Mouse (Mus musculus) forebrain, embryonic 13.5 days (tissue): ENCODE measurements around the gene Commd6. TPM values are rescaled to one million over a fixed set of nuclear protein-coding genes. Genes with fewer than 3 reads are reported as not detected.

Experiments
- ATAC-seq: fragments of 200-750 bp; cut with Nextera tagmentation; 2 replicates; pipeline ENCODE4 v1.8.0; 2017
- H3K27ac ChIP-seq: fragments of 300-500 bp; sonication (generic); 2 replicates; pipeline ENCODE4 v1.5.1; 2015; ENCODE audit warnings: inconsistent platforms, mild to moderate bottlenecking, moderate library complexity
- H3K27me3 ChIP-seq: fragments of 300-500 bp; sonication (generic); 2 replicates; pipeline ENCODE4 v1.6.1; 2015; ENCODE audit warnings: mild to moderate bottlenecking, inconsistent platforms
- H3K36me3 ChIP-seq: fragments of 300-500 bp; sonication (generic); 2 replicates; pipeline ENCODE4 v1.6.1; 2015; ENCODE audit warnings: mild to moderate bottlenecking, inconsistent platforms; ENCODE audit not compliant: poor library complexity, severe bottlenecking
- H3K4me1 ChIP-seq: fragments of 300-500 bp; sonication (generic); 2 replicates; pipeline ENCODE4 v1.6.1; 2015; ENCODE audit warnings: inconsistent platforms
- H3K4me2 ChIP-seq: fragments of 300-500 bp; sonication (generic); 2 replicates; pipeline ENCODE4 v1.6.1; 2015; ENCODE audit warnings: inconsistent platforms, mild to moderate bottlenecking, moderate library complexity
- H3K4me3 ChIP-seq: fragments of 300-500 bp; sonication (generic); 2 replicates; pipeline ENCODE4 v1.5.1; 2015; ENCODE audit warnings: mild to moderate bottlenecking, inconsistent platforms
- H3K9ac ChIP-seq: fragments of 300-500 bp; sonication (generic); 2 replicates; pipeline ENCODE4 v1.6.1; 2015; ENCODE audit warnings: mild to moderate bottlenecking, inconsistent platforms
- H3K9me3 ChIP-seq: fragments of 300-500 bp; sonication (generic); replicated peaks from 2 replicates; pipeline ENCODE4 v1.6.1; 2016; ENCODE audit warnings: inconsistent platforms
- whole genome bisulfite sequencing: fragments of 180-500 bp; shearing (Covaris S2); methylation state at CpG from one replicate; pipeline ENCODE4 v1.1.7; 2015; 5-methylcytosine and 5-hydroxymethylcytosine counted together
- polyA plus RNA-seq: library from polyadenylated mRNA; unstranded; fragments of >200 nt; fragmentation: Nextera tagmentation; extraction: Ambion mirVana; gene quantifications from 2 replicates; pipeline ENCODE4 v1.2.1, GENCODE M21; 2015

Commd6 gene
- polyA plus RNA-seq, 1 experiment from 2014 or later, result 114 TPM

GRCm38 (mm10) chr14:101653581-101654525 lies 13.4 kb upstream of the Commd6 start, which contains the start of gene Uchl3:
TSS of gene Uchl3 (plus strand) at chr14:101653967.
- peak within 1 kb of the TSS; percentile 87 for H3K4me3 ChIP-seq
- peaks cover 11% of the 10 kb centered on the region for H3K4me1 ChIP-seq
- H3K9me3 ChIP-seq, result no peaks in the 10 kb centered on the region
- WGBS, result under 1% methylated on average over 54 of the region's 81 CpGs
- H3K9ac ChIP-seq, result peak within 1 kb of the TSS; percentile 89
- peak within 1 kb of the TSS; percentile 54 for H3K27ac ChIP-seq
- no peaks in the 10 kb centered on the region for H3K27me3 ChIP-seq
- H3K36me3 ChIP-seq, result no peaks in the 10 kb centered on the region
- peak; percentile 92 for ATAC-seq
- peak within 1 kb of the TSS; percentile 80 for H3K4me2 ChIP-seq

GRCm38 (mm10) chr14:101652571-101652970 lies 12.1 kb upstream of the Commd6 start:
- H3K27ac ChIP-seq, result no peak overlapping the region
- 96% methylated on average over 6 of the region's 6 CpGs for WGBS
- no peak overlapping the region for H3K4me3 ChIP-seq
- H3K4me2 ChIP-seq, result no peak overlapping the region
- no peaks in the 10 kb centered on the region for H3K27me3 ChIP-seq
- H3K36me3 ChIP-seq, result no peaks in the 10 kb centered on the region
- H3K4me1 ChIP-seq, result peaks cover 11% of the 10 kb centered on the region
- H3K9ac ChIP-seq, result no peak overlapping the region
- H3K9me3 ChIP-seq, result no peaks in the 10 kb centered on the region
- no peak for ATAC-seq

- H3K9ac ChIP-seq, result no peak overlapping the region
Measured at GRCm38 (mm10) chr14:101650551-101650950, 10.1 kb upstream of the Commd6 start.

GRCm38 (mm10) chr14:101644948-101645347 lies 4.5 kb upstream of the Commd6 start:
- H3K27me3 ChIP-seq, result no peaks in the 10 kb centered on the region
- no peaks in the 10 kb centered on the region for H3K36me3 ChIP-seq
- ATAC-seq, result no peak
- H3K9ac ChIP-seq, result no peak overlapping the region
- H3K27ac ChIP-seq, result no peak overlapping the region
- no peaks in the 10 kb centered on the region for H3K9me3 ChIP-seq
- no peak overlapping the region for H3K4me3 ChIP-seq
- H3K4me2 ChIP-seq, result no peak overlapping the region
- WGBS, result 73% methylated on average over 1 of the region's 1 CpGs
- H3K4me1 ChIP-seq, result no peaks in the 10 kb centered on the region

More at GRCm38 (mm10) chr14:101650551-101650950, 10.1 kb upstream of the Commd6 start:
- no peak overlapping the region for H3K27ac ChIP-seq
- no peak overlapping the region for H3K4me2 ChIP-seq
- no peak for ATAC-seq
- H3K36me3 ChIP-seq, result no peaks in the 10 kb centered on the region
- no peaks in the 10 kb centered on the region for H3K9me3 ChIP-seq
- 89% methylated on average over 4 of the region's 4 CpGs for WGBS
- peaks cover 11% of the 10 kb centered on the region for H3K4me1 ChIP-seq
- no peaks in the 10 kb centered on the region for H3K27me3 ChIP-seq
- H3K4me3 ChIP-seq, result no peak overlapping the region

- WGBS, result 92% methylated on average over 6 of the region's 6 CpGs
- Histone ChIP-seq H3K27ac (no peak overlapping the region), H3K4me3 (no peak overlapping the region), H3K4me2 (no peak overlapping the region), H3K4me1 (peaks cover 9% of the 10 kb centered on the region), H3K9me3 (no peaks in the 10 kb centered on the region), H3K27me3 (no peaks in the 10 kb centered on the region), H3K9ac (no peak overlapping the region), H3K36me3 (peaks cover 29% of the 10 kb centered on the region)
- no peak for ATAC-seq
Measured at GRCm38 (mm10) chr14:101637381-101637780, 3.1 kb downstream of the Commd6 start.

GRCm38 (mm10) chr14:101635765-101636164 lies 4.7 kb downstream of the Commd6 start:
- H3K4me1 ChIP-seq, result peaks cover 9% of the 10 kb centered on the region
- H3K27ac ChIP-seq, result no peak overlapping the region
- no peaks in the 10 kb centered on the region for H3K9me3 ChIP-seq
- H3K36me3 ChIP-seq, result peaks cover 37% of the 10 kb centered on the region
- H3K27me3 ChIP-seq, result no peaks in the 10 kb centered on the region
- no peak overlapping the region for H3K4me2 ChIP-seq
- WGBS, result 100% methylated on average over 1 of the region's 1 CpGs
- ATAC-seq, result no peak
- no peak overlapping the region for H3K4me3 ChIP-seq
- H3K9ac ChIP-seq, result no peak overlapping the region

GRCm38 (mm10) chr14:101630548-101630947 lies 9.9 kb downstream of the Commd6 start:
- H3K36me3 ChIP-seq, result peaks cover 35% of the 10 kb centered on the region
- H3K27ac ChIP-seq, result no peak overlapping the region
- H3K4me1 ChIP-seq, result no peaks in the 10 kb centered on the region
- H3K27me3 ChIP-seq, result no peaks in the 10 kb centered on the region
- H3K9me3 ChIP-seq, result no peaks in the 10 kb centered on the region
- no peak for ATAC-seq
- 79% methylated on average over 2 of the region's 2 CpGs for WGBS
- H3K9ac ChIP-seq, result no peak overlapping the region
- no peak overlapping the region for H3K4me3 ChIP-seq
- H3K4me2 ChIP-seq, result no peak overlapping the region

GRCm38 (mm10) chr14:101617680-101618079 lies 22.8 kb downstream of the Commd6 start:
- no peak for ATAC-seq
- Histone ChIP-seq H3K36me3 (no peaks in the 10 kb centered on the region), H3K27me3 (no peaks in the 10 kb centered on the region), H3K4me2 (no peak overlapping the region), H3K9ac (no peak overlapping the region), H3K9me3 (no peaks in the 10 kb centered on the region), H3K4me1 (no peaks in the 10 kb centered on the region), H3K4me3 (no peak overlapping the region), H3K27ac (no peak overlapping the region)
- WGBS, result 88% methylated on average over 5 of the region's 5 CpGs

GRCm38 (mm10) chr14:101616178-101616577 lies 24.3 kb downstream of the Commd6 start:
- Histone ChIP-seq H3K4me3 (no peak overlapping the region), H3K9ac (no peak overlapping the region), H3K9me3 (no peaks in the 10 kb centered on the region), H3K4me1 (no peaks in the 10 kb centered on the region), H3K27ac (no peak overlapping the region), H3K4me2 (no peak overlapping the region), H3K27me3 (no peaks in the 10 kb centered on the region), H3K36me3 (no peaks in the 10 kb centered on the region)
- ATAC-seq, result no peak
- WGBS, result 84% methylated on average over 9 of the region's 9 CpGs

GRCm38 (mm10) chr14:101613206-101613605 lies 27.3 kb downstream of the Commd6 start:
- Histone ChIP-seq H3K36me3 (no peaks in the 10 kb centered on the region), H3K27me3 (no peaks in the 10 kb centered on the region), H3K27ac (no peak overlapping the region), H3K4me2 (no peak overlapping the region), H3K9me3 (no peaks in the 10 kb centered on the region), H3K4me1 (no peaks in the 10 kb centered on the region), H3K4me3 (no peak overlapping the region), H3K9ac (no peak overlapping the region)
- 55% methylated on average over 1 of the region's 1 CpGs for WGBS
- ATAC-seq, result no peak

- H3K36me3 ChIP-seq, result no peaks in the 10 kb centered on the region
- no peaks in the 10 kb centered on the region for H3K9me3 ChIP-seq
- H3K4me1 ChIP-seq, result peaks cover 9% of the 10 kb centered on the region
- no peak overlapping the region for H3K9ac ChIP-seq
- H3K27ac ChIP-seq, result no peak overlapping the region
- H3K4me2 ChIP-seq, result no peak overlapping the region
- ATAC-seq, result no peak
- 85% methylated on average over 10 of the region's 10 CpGs for WGBS
- no peaks in the 10 kb centered on the region for H3K27me3 ChIP-seq
- H3K4me3 ChIP-seq, result no peak overlapping the region
Measured at GRCm38 (mm10) chr14:101610701-101611100, 29.8 kb downstream of the Commd6 start.

- Histone ChIP-seq H3K27me3 (no peaks in the 10 kb centered on the region), H3K4me2 (peak within 1 kb of the TSS; percentile 89), H3K9me3 (no peaks in the 10 kb centered on the region), H3K9ac (peak within 1 kb of the TSS; percentile 77), H3K4me3 (peak within 1 kb of the TSS; percentile 83), H3K27ac (peak within 1 kb of the TSS; percentile 21; the same call in 1 of the 2 replicates), H3K36me3 (no peaks in the 10 kb centered on the region), H3K4me1 (peaks cover 9% of the 10 kb centered on the region)
- peak; percentile 87 for ATAC-seq
- WGBS, result under 1% methylated on average over 61 of the region's 62 CpGs
Measured at GRCm38 (mm10) chr14:101608519-101609368, 31.7 kb downstream of the Commd6 start, which contains the start of gene Tbc1d4. TSS of gene Tbc1d4 (minus strand) at chr14:101609191.
